Mouse (Mus musculus): ENCODE measurements around the gene Cela2a. TPM values are rescaled to one million over a fixed set of nuclear protein-coding genes. Genes with fewer than 3 reads are reported as not detected.
"Not testable (repeated sequence)": the region's sequence is repeated elsewhere in the genome, so short reads cannot be mapped to it uniquely, and the experiment has no call there.

Gene Cela2a
- polyA plus RNA-seq, 1 experiment from 2014 or later = not detected

DNA sequence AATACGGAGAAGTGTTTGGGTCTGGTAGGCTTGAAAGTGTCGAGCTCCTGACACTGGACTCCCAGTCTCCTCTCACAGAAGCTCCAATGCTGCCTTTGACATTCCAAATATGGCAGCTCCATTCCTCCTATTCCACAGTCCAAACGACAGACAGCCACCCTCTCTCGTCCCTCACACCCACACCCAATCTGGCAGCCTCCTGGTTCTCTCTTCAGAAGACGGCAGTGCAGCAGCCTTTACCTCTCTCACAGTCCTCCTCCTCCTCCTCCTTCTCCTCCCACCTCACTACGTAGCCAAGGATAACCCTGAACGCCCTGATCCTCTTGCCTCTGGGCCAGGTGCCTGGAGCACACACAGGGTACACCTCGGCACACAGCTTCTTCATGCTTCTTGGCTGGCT, 46.1 kb downstream of the Cela2a start:
- no peak for ATAC-seq (ENCODE audit: insufficient read depth, low FRiP score, low TSS enrichment)
- no peak overlapping the region for H3K4me2 ChIP-seq (ENCODE audit: low read depth)

DNA sequence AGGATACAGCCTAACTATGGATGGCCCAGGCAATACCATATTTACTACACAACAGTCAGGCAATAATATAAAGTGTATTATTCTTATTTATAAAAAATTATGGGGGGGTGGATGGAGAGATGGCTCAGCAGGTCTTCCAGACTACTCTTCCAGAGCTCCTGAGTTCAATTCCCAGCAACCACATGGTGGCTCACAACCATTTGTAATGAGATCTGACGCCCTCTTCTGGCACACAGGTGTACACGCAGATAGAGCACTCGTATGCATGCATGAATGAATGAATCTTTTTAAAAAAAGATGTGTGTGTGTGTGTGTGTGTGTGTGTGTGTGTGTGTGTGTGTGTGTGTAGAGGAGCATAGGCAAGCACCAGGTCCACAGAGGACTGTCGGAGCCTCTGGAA, 52.9 kb downstream of the Cela2a start:
- not testable (repeated sequence) for H3K4me3 ChIP-seq (ENCODE audit: low read depth, low read length); H3K27ac ChIP-seq (ENCODE audit: low read depth, low read length); H3K9ac ChIP-seq (ENCODE audit: low read length); ATAC-seq (ENCODE audit: insufficient read depth, low FRiP score, low TSS enrichment); H3K9me3 ChIP-seq (ENCODE audit: control insufficient read depth, low read length); H3K27me3 ChIP-seq (ENCODE audit: control insufficient read depth, insufficient read depth, low read length); H3K4me2 ChIP-seq (ENCODE audit: low read depth); H3K4me1 ChIP-seq (ENCODE audit: control insufficient read depth, insufficient read depth, low read length); DNase-seq (ENCODE audit: low spot score)
- WGBS = 82% methylated on average over 4 of the region's 4 CpGs
- H3K36me3 ChIP-seq (ENCODE audit: control insufficient read depth, insufficient read depth, low read length) = peaks cover 17% of the 10 kb centered on the region

More for the DNA sequence above, 46.1 kb downstream of the Cela2a start:
- Histone ChIP-seq H3K9me3 (ENCODE audit: control insufficient read depth, low read length) (no peaks in the 10 kb centered on the region), H3K4me3 (ENCODE audit: low read depth, low read length) (no peak overlapping the region), H3K27me3 (ENCODE audit: control insufficient read depth, insufficient read depth, low read length) (no peaks in the 10 kb centered on the region), H3K4me1 (ENCODE audit: control insufficient read depth, insufficient read depth, low read length) (no peaks in the 10 kb centered on the region), H3K9ac (ENCODE audit: low read length) (no peak overlapping the region), H3K27ac (ENCODE audit: low read depth, low read length) (no peak overlapping the region), H3K36me3 (ENCODE audit: control insufficient read depth, insufficient read depth, low read length) (peaks cover 11% of the 10 kb centered on the region)
- 93% methylated on average over 8 of the region's 8 CpGs for WGBS
- DNase-seq (ENCODE audit: low spot score) = no peak

DNA sequence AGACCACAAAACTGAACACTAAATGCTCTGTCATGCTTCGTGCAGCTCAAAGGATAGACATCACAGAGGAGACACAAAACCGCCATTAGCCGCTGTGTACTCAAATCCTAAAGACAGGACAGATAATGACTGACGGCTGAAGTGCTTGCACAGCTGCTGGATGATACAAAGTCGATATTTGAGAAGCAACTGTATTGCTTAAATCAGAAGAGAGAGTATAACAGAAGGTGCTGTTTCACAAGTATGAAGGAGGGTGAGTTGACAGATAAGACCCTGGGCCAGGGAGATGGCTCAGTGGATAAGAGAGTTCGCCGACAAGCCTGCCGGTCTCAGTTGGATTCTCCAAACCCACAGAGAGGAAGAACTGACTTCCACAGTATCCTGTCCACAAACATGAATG, 54.1 kb downstream of the Cela2a start:
- Histone ChIP-seq H3K27me3 (ENCODE audit: control insufficient read depth, insufficient read depth, low read length) (no peaks in the 10 kb centered on the region), H3K9ac (ENCODE audit: low read length) (no peak overlapping the region), H3K9me3 (ENCODE audit: control insufficient read depth, low read length) (no peaks in the 10 kb centered on the region), H3K36me3 (ENCODE audit: control insufficient read depth, insufficient read depth, low read length) (peaks cover 17% of the 10 kb centered on the region), H3K4me1 (ENCODE audit: control insufficient read depth, insufficient read depth, low read length) (no peaks in the 10 kb centered on the region), H3K27ac (ENCODE audit: low read depth, low read length) (no peak overlapping the region), H3K4me3 (ENCODE audit: low read depth, low read length) (no peak overlapping the region), H3K4me2 (ENCODE audit: low read depth) (no peak overlapping the region)
- ATAC-seq (ENCODE audit: insufficient read depth, low FRiP score, low TSS enrichment) = no peak
- DNase-seq (ENCODE audit: low spot score) = no peak
- 93% methylated on average over 8 of the region's 8 CpGs for WGBS

DNA sequence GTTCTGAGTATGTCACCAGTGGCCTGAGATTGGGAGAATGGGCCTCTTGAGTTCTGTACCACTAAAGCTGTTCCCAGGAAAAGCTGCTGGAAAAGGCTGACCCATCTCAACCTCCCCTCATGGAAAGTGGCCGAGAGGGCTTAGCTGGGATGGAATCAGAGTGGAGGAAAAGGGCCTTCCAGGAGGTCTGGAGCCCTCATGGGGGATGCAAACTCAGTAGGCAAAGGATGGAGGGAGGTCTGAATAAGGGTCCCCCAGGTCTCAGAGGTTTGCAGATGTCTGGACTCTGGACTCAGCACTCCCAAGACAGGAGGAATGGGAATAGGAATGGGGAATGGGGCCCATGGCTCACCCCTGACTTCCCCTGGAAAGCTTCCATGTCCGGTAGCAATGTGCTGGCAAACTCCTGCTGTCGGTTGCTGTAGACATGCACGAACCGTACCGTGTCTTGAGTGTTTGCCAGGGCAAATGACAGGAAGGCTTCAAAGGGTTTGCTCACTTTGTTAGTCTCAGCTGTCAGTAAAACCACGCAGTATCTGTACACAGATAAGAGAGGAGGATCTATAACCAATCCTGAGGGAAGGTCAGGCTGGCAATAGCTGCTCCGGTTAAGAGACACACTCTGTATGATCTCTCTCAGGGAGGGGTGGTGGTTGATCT, 56.3 kb downstream of the Cela2a start:
- no peak for ATAC-seq (ENCODE audit: insufficient read depth, low FRiP score, low TSS enrichment)
- peaks cover 19% of the 10 kb centered on the region for H3K36me3 ChIP-seq (ENCODE audit: control insufficient read depth, insufficient read depth, low read length)

DNA sequence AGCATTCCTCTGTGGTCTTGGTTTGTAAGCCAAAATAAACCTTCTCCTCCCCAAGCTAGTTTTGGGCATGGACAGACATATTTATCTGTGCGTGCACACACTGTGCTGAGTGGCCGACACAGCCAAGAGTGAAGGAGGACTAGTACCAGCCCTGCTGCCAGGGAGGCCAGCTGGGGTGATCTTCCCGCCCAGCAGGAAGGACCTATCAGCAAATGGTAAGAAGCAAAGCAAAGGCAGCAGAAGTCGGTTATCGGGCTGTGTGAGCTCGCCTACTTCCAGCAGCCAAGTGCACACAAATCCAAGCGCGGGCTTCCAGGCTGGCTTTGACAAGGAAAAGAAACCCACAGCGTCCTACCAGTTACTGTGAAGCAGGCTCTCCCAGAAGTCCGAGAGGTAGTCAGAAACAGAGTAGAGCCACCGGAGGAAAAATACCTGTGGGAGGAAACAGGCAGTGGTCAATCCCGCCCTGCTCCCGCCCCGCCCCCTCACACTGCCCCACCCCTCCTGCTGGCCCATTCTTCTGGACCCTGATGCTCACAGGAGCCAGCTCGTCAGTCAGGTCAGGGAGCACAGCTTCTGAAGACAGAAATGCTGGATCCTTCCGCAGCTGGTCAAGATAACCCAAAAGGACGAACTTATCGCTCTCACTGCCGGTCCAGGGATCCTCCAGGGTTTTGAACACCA, 58.5 kb downstream of the Cela2a start:
- DNase-seq (ENCODE audit: low spot score) (no peak), ATAC-seq (ENCODE audit: insufficient read depth, low FRiP score, low TSS enrichment) (no peak)
- Histone ChIP-seq H3K4me3 (ENCODE audit: low read depth, low read length) (no peak overlapping the region), H3K4me2 (ENCODE audit: low read depth) (no peak overlapping the region), H3K9me3 (ENCODE audit: control insufficient read depth, low read length) (no peaks in the 10 kb centered on the region), H3K27me3 (ENCODE audit: control insufficient read depth, insufficient read depth, low read length) (no peaks in the 10 kb centered on the region), H3K36me3 (ENCODE audit: control insufficient read depth, insufficient read depth, low read length) (peaks cover 12% of the 10 kb centered on the region), H3K27ac (ENCODE audit: low read depth, low read length) (no peak overlapping the region), H3K4me1 (ENCODE audit: control insufficient read depth, insufficient read depth, low read length) (no peaks in the 10 kb centered on the region), H3K9ac (ENCODE audit: low read length) (no peak overlapping the region)
- WGBS = 75% methylated on average over 19 of the region's 19 CpGs

More for the DNA sequence above, 56.3 kb downstream of the Cela2a start:
- 96% methylated on average over 8 of the region's 8 CpGs for WGBS
- Histone ChIP-seq H3K9me3 (ENCODE audit: control insufficient read depth, low read length) (no peaks in the 10 kb centered on the region), H3K9ac (ENCODE audit: low read length) (no peak overlapping the region), H3K27me3 (ENCODE audit: control insufficient read depth, insufficient read depth, low read length) (no peaks in the 10 kb centered on the region), H3K27ac (ENCODE audit: low read depth, low read length) (no peak overlapping the region), H3K4me1 (ENCODE audit: control insufficient read depth, insufficient read depth, low read length) (no peaks in the 10 kb centered on the region), H3K4me3 (ENCODE audit: low read depth, low read length) (no peak overlapping the region), H3K4me2 (ENCODE audit: low read depth) (no peak overlapping the region)
- no peak for DNase-seq (ENCODE audit: low spot score)

DNA sequence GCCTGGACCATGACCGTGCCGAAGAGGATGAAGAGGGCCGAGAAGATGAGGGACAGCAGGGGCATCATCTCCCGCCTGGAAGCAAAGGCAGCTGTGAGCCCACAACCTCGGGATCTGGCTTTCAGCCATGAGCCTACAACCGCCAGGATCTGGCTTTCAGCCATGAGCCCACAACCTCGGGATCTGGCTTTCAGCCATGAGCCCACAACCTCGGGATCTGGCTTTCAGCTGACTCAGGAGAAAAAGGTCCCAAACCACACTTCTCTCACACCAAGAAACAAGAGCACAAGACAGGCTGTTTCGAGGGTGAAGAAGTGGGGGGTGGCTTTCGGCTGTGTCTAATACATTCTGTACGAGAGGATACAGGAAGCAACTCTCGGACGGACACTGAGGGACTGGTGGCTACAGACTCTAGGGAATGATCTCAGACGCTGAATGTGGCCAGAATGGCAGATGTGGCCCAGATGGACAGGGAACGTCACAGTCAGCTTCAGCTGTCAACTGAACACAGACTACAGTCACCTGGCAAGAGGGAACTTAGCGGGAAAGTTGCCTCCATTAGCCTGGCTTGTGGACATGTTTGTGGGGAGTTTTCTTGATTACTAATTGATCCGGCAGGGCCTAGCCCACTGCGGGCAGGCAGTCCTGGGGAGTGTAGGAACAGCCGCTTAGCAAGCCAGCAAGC, 59.1 kb downstream of the Cela2a start:
- no peak for ATAC-seq (ENCODE audit: insufficient read depth, low FRiP score, low TSS enrichment)

DNA sequence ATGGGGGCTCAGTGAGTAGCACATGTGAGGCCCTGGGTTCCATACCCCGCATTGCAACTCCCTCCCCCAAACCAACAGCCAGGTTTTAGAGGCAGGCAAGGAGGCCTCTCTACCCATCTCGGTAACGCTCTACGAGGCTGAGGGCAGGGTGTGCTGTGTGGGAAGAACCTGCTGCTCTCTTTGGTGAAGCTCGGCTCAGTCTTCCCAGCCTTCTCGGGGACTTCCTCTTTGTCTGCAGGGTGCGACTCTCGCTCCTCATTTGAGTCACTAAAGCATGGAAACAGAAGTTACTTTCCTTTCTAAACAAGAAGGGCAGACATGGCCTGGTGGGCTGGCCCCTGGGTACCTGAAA, 59.7 kb downstream of the Cela2a start:
- Histone ChIP-seq H3K27ac (ENCODE audit: low read depth, low read length) (no peak overlapping the region), H3K4me2 (ENCODE audit: low read depth) (no peak overlapping the region), H3K9ac (ENCODE audit: low read length) (no peak overlapping the region), H3K4me3 (ENCODE audit: low read depth, low read length) (no peak overlapping the region), H3K9me3 (ENCODE audit: control insufficient read depth, low read length) (no peaks in the 10 kb centered on the region), H3K4me1 (ENCODE audit: control insufficient read depth, insufficient read depth, low read length) (no peaks in the 10 kb centered on the region), H3K36me3 (ENCODE audit: control insufficient read depth, insufficient read depth, low read length) (peaks cover 15% of the 10 kb centered on the region), H3K27me3 (ENCODE audit: control insufficient read depth, insufficient read depth, low read length) (no peaks in the 10 kb centered on the region)
- DNase-seq (ENCODE audit: low spot score) (no peak), ATAC-seq (ENCODE audit: insufficient read depth, low FRiP score, low TSS enrichment) (no peak)
- 97% methylated on average over 8 of the region's 8 CpGs for WGBS

More for the DNA sequence above, 59.1 kb downstream of the Cela2a start:
- Histone ChIP-seq H3K27ac (ENCODE audit: low read depth, low read length) (no peak overlapping the region), H3K36me3 (ENCODE audit: control insufficient read depth, insufficient read depth, low read length) (peaks cover 15% of the 10 kb centered on the region), H3K4me1 (ENCODE audit: control insufficient read depth, insufficient read depth, low read length) (no peaks in the 10 kb centered on the region), H3K9me3 (ENCODE audit: control insufficient read depth, low read length) (no peaks in the 10 kb centered on the region), H3K4me2 (ENCODE audit: low read depth) (no peak overlapping the region), H3K27me3 (ENCODE audit: control insufficient read depth, insufficient read depth, low read length) (no peaks in the 10 kb centered on the region), H3K9ac (ENCODE audit: low read length) (no peak overlapping the region), H3K4me3 (ENCODE audit: low read depth, low read length) (no peak overlapping the region)
- WGBS = 82% methylated on average over 19 of the region's 19 CpGs
- no peak for DNase-seq (ENCODE audit: low spot score)

DNA sequence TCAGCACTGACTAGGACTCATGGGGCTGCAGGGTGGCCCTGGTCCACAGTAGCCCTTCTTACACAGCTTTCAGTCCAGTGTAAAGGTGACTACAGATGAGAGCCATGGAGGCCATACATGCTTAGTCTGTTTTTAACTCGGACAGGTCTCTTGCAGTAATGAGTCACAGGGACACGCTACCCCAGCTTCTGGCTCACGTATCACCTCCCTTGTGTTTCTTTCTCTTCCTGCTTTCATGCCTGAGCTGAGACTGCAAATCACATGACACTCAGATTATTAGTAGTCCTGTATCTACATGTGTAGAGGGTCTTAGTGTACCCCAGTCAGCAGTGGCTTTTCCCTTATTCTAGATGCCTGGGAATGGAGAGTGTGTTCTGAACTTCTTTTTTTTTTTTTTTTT, 61.0 kb downstream of the Cela2a start:
- peaks cover 11% of the 10 kb centered on the region for H3K36me3 ChIP-seq (ENCODE audit: control insufficient read depth, insufficient read depth, low read length)
- H3K4me1 ChIP-seq (ENCODE audit: control insufficient read depth, insufficient read depth, low read length) = no peaks in the 10 kb centered on the region
- no peaks in the 10 kb centered on the region for H3K9me3 ChIP-seq (ENCODE audit: control insufficient read depth, low read length)
- DNase-seq (ENCODE audit: low spot score) (no peak), ATAC-seq (ENCODE audit: insufficient read depth, low FRiP score, low TSS enrichment) (no peak)
- H3K9ac ChIP-seq (ENCODE audit: low read length) = no peak overlapping the region
- 97% methylated on average over 3 of the region's 3 CpGs for WGBS
- H3K4me2 ChIP-seq (ENCODE audit: low read depth) = no peak overlapping the region
- H3K27ac ChIP-seq (ENCODE audit: low read depth, low read length) = no peak overlapping the region
- H3K27me3 ChIP-seq (ENCODE audit: control insufficient read depth, insufficient read depth, low read length) = no peaks in the 10 kb centered on the region
- H3K4me3 ChIP-seq (ENCODE audit: low read depth, low read length) = no peak overlapping the region
